Mouse (Mus musculus) cerebellum, postnatal 10 days (tissue): Measurements from ENCODE around the gene Ahcyl2.
"Not testable (repeated sequence)": the region's sequence is repeated elsewhere in the genome, so short reads cannot be mapped to it uniquely, and the experiment has no call there.

Source experiments
- DNase-seq, 2 experiments: peaks; one replicate each; pipeline ENCODE4 v3.0.0; 2021; ENCODE audit warnings: mixed read lengths in 2 of 2

The Ahcyl2 gene

DNA sequence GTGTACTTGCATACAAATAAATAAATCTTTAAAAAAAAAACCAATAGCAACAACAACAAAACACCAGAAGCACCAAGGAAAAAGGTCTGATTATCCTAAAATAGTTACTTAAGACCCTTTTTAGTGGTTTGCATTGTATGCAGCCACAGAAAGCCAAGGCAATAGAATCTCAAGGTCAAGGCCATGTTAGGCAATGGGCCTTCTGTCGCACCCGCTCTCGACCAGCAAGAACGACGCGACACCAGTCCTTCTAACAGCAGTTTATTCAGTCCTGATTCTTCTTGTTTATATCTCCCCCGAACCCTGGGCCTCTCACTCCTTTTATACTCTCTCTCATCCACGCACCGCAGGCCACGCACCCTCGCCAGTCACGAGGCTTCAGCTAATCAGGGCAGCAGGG, 48.6 kb downstream of the Ahcyl2 start:
- not testable (repeated sequence) for DNase-seq

GRCm38 (mm10) chr6:29819309-29819708, 51.5 kb downstream of the Ahcyl2 start:
- DNase-seq = peak; percentile 56 to 58

DNA sequence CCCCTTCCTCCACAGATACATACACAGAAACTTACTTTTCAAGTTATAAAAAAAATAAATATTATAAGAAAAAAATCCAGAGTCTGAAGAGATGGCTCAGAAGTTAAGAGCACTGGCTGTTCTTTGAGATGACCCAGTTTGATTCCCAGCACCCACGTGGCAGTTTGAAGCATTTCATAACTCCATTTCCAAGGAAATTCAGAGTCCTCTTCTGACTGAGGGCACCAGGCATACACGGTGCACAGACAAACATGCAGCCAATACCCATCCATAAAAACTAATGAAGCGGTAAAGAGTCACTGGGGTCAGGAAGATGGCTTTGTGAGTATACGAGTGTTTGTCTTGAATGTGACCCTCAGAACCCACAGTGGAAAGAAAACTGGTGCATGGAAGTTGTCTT, 52.5 kb downstream of the Ahcyl2 start:
- DNase-seq = no peak

DNA sequence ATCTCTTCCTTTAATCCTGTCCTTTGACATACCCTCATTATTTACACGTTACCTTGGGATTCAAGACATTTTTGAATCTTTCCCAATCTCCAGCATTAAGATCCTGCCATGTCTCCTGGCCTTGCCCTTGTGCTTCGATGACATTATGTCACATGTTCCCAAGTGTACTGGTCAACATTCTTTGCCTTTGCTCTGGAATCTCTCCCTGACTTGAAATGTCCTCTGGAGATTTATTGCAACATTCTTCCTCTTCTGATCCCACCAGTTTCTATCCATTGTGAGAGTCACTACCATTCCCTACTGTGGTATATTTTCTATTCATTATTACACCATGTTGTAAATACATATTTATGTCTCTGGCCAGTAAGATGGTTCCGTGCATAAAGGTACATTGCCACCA, 53.1 kb downstream of the Ahcyl2 start:
- no peak for DNase-seq

- DNase-seq = no peak
Measured at GRCm38 (mm10) chr6:29821770-29822169, 54.0 kb downstream of the Ahcyl2 start.

- DNase-seq = no peak
Measured at GRCm38 (mm10) chr6:29825302-29825701, 57.5 kb downstream of the Ahcyl2 start.

GRCm38 (mm10) chr6:29827291-29828242, 59.8 kb downstream of the Ahcyl2 start:
- DNase-seq = no peak

DNA sequence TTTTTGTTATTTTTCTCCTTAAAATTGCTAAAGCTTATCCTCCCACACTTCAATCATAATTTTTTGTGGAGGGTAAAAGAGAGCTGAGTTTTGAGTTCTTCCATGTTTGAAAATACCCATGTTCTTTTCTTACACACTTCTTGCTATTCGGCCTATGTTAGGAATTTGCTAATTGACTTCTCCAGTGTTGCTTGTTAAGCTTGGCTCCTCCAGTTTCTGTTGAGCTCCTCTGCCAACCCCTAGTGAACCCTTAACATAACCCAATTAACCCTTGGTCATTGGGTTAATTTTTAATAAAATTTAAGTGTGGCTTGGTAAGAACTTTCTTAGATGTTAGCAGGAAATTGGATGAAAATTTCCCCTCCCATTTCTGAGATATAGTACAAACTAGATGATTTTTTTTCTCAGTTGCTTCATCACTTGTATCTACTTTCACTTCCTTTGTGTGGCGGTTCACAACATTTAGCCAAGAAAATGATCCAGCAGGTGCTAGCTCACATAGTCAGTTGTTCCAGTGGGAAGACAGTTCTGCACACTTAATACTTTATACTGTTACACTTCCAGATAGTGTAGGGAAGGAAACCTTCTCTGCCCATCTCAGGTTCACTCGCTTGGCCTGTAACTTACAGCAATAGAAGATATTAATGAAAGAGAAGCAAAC, 60.9 kb downstream of the Ahcyl2 start:
- no peak for DNase-seq

DNA sequence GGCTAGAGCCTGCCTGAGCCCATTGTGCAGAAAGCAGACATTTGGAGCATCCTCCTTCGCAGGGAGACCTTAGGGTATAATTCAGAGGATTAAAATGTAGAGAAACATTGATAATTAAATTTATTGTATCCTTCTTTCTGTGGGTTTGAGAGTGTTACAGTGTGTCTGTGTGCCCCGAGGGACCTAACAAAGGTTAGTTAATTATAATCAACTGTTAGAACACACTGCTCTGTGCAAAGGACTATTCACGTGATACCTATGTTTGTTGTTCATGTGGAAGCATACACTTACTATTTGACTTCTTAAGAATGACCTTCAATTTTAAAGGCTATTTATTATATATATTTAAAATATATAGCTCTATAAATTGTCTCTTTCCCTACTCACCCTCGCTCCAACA, 64.5 kb downstream of the Ahcyl2 start:
- no peak for DNase-seq

DNA sequence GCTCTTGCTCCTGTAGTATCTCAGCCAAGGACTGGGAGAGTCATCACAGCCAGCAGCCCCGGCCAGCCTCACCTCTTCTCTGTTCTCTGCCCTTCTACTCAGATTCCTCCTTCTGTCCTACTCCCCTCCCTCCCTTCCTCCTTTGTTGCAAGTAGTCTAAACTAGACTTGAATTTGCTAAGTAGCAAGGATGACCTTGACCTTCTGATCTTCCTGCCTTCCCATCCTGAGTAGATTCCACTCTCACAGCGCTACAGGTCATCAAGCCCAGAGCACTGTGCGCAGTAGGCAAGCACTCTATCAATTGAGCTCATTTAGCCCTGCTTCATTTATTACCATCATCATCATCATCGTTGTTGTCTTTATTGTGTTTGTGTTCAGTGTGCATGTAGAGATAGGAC, 65.3 kb downstream of the Ahcyl2 start:
- DNase-seq = no peak

- peak; percentile 47 to 58 for DNase-seq
Measured at GRCm38 (mm10) chr6:29833568-29834255, 65.9 kb downstream of the Ahcyl2 start.

DNA sequence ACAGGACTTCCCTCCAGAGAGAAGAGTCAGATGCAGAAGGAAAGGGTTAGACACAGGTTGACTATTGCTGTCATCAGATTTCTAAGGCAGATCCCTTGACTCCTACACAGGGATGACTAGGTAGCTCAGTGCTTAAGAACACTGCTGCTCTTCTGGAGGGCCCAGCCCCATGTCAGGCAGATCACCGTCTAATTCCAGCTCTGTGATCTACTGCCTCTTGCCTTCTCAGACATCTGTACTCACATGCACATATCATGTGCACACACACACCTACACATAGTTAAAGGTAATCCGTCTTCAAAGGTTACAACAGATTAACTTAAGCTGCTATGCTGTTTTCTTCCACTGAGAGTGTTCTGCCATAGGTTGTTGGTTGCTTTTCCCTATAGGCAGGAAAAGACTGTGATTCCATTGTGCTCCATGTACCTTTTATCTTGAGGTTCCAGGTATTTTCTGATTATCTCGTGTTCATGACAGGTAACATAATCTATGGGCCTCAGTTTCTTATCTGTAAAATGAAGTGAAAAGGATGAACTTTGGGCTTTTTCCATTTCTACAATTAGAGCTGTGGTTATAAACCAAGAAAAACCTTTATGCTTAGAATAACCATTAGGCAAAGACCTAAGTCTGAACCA, 67.8 kb downstream of the Ahcyl2 start:
- DNase-seq = no peak

GRCm38 (mm10) chr6:29837579-29837978, 69.8 kb downstream of the Ahcyl2 start:
- no peak for DNase-seq

- no peak for DNase-seq
Measured at GRCm38 (mm10) chr6:29838531-29838930, 70.7 kb downstream of the Ahcyl2 start.

- DNase-seq = no peak
Measured at GRCm38 (mm10) chr6:29840008-29840407, 72.2 kb downstream of the Ahcyl2 start.

GRCm38 (mm10) chr6:29841461-29841860, 73.7 kb downstream of the Ahcyl2 start:
- peak; percentile 16 to 22 for DNase-seq

DNA sequence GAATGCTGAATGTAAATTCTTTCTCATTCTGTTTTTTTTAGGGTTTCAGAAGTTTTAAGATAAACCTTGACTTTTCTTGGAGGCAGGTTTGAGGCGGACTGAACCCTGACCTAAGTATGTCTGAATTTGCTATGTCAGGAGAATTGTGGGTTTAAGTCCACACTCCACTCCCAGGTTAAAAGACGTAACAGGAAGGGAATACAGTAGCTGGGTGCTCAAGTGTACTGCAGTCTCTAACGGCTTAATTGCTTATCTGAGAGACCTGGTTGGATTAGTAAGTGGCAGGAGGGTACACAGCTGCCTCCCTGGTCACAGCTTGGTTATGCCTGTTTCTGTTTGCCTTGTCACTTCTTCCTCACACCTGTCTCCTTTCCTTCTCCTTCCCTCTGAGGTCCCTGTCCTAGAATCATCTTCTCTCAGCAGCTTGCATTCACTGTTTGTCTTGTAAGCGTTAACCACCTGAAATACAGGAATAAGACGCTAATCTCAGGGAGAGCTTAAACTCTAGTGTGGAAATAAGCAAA, 79.9 kb downstream of the Ahcyl2 start:
- DNase-seq = no peak

DNA sequence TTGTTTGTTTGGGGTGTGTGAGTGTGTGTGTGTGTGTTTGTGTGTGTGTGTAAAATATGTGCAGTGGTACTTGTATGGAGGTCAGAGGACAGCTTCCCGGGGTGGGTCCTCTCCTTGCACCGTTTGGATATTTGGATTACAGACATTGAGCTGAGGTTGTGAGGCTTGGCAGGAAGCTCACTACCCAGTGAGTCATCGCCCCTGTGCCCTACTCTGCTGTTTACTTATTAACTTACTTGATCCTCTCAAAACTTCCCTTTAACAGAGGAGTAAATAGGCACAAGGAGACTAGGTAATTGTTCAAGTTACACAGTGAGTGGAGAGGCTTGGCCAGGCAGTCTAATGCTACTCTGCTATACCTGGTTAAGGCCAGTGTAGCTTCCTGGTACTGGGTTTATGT, 81.0 kb downstream of the Ahcyl2 start:
- DNase-seq = no peak

DNA sequence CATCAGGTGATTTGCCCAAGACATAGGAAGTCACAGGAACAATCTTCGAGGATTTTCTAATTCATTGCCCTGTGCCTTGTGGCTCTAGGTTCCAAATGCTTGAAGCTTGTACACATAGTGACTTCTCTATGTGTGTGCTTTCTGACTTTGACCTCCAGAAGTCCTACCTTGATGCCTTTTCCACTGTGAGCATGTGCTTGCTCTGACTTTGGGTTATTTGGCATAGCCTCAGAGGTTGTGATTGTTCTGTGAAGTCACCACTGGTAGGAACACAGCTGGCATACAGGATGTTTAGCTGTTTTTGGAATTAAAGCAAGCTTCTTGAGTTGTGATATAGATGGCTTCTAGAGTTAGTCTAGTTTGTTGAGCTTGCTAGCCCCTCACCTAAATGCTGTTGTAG, 82.3 kb downstream of the Ahcyl2 start:
- DNase-seq = no peak

DNA sequence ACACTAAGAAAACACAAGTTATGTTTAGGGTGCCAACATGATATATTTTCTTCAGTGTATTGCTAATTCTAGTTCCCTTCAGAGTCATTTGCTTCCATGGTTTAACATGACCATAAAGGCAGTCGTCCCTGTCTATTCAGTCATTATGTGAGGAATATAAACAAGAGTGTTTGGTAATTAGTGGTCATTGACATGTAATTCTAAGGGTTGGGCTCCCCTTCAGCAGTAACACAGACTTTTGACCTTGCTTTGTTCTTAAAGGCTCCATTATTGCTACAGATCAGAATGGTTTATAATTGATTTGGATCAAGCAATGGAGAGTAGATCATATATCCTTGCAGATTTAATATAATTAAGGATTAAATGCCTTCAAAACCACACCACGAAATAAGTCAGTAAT, 82.9 kb downstream of the Ahcyl2 start:
- DNase-seq = no peak

DNA sequence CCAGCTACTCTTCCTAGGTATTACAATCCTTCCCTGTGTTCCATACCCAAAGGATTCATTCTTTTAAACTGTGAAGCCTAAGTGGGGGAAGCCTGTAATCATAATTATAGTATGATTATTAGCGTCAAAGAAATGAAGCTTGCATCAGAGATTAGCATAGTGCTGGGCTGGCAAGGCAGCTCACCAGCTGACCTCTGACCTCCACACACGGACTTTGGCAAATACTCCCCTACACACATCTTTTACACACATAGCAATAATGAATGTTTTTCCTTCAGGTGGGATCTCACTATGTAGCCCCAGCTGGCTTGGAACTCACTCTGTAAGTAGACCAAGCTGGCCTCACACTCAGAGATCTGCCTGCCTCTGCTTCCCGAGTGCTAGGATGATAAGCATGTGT, 84.1 kb downstream of the Ahcyl2 start:
- DNase-seq = no peak

DNA sequence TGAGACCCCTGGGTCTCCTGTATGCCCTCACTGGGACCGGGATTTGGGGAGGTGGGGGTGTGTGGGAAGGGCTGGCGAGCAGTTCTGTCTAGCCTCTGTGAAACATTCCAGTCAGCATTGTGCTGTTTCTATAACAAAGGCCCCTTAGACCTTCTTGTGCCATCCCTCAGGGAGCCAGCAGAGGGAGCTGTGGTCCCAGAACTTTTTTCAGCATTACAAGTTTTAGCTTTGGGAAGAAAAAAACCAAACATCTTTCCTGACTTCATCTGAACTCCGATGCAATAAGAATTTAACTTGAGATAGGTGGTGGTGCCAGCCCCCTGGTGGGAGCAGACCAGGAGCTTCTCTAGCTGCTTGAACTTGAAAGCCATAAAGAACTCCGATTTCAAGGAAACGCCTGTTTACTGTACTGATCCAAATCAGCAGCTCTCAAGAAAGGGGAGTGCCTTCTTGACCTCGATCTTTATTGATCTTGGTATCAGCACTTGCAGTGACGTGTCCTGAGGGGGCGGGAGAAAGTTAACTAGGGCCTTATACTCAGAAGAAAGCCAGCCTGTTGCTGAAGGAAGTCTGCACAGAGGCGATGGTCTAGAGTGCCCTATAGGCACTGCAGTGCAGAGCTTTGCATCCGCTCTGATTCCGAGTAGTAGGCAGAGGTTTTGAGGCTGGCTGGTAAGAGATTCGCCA, 85.5 kb downstream of the Ahcyl2 start:
- peak; percentile 83 to 85 for DNase-seq
